In the genomic region with DNA sequence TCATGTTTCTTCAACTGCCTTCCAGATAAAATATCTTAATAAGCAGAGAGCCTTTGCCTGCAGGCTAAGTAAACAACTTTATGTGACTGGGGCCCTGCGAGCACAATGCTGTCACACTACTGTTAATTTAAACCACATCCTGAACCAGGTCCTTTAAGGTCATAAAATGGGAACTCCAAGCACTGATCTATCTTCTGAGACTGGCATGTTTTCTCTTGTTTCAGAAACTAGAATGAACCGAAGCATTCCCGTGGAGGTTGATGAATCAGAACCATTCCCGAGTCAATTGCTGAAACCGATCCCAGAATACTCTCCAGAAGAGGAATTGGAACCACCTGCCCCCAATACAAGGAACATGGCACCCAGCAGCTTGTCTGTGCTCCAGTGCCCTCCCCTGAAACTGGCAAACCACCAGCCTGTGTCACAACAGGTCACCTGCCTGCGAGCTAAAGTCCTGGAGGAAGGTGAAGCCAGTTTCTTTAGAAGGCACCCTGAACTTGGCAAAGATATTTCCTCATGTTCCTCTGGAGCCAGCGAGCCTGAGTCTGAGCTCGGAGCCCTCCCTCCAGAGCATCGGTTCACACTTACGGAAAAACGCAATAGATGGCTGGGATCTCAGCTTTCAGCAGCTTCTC, we compare ENCODE assay signal across 8 mouse cellular contexts. TPM values are rescaled to one million over a fixed set of nuclear protein-coding genes. Genes with fewer than 3 reads are reported as not detected.
A peak's percentile ranks its signal among the peaks of the same experiment; 100 is the strongest.
DNase-seq lines count a peak whose midpoint lies in the region; ATAC-seq and TF ChIP-seq lines count a peak whose summit lies in the region.

No protein-coding gene starts in this region.

- H3K27me3 ChIP-seq in thymus, adult 2 months (ENCODE audit: control insufficient read depth, insufficient read depth, low read length): no peaks in the 10 kb centered on the region
- H3K27me3 ChIP-seq in embryonic facial prominence, embryonic 12.5 days: no peaks in the 10 kb centered on the region
- H3K27me3 ChIP-seq in splenic B cell, adult 2 months (ENCODE audit: control insufficient read depth, insufficient read depth, low read length, poor library complexity, severe bottlenecking): no peaks in the 10 kb centered on the region

- H3K9ac ChIP-seq in embryonic facial prominence, embryonic 12.5 days: no peak overlapping the region

- H3K4me1 ChIP-seq in thymus, adult 2 months (replicated peaks; ENCODE audit: control insufficient read depth, insufficient read depth, low read length): peaks cover 17% of the 10 kb centered on the region
- peaks cover 45% of the 10 kb centered on the region for H3K4me1 ChIP-seq in embryonic facial prominence, embryonic 12.5 days

- ATAC-seq in embryonic facial prominence, embryonic 12.5 days (ENCODE audit: insufficient number of reproducible peaks, insufficient read depth, low FRiP score, low TSS enrichment): no peak
- no peak for ATAC-seq in frontal cortex, adult (ENCODE audit: low TSS enrichment)

- no peak overlapping the region for H3K27ac ChIP-seq in thymus, adult 2 months (ENCODE audit: control insufficient read depth, insufficient read depth, low read length)
- peak overlapping the region; percentile 70 for H3K27ac ChIP-seq in embryonic facial prominence, embryonic 12.5 days

- peaks cover 8% of the 10 kb centered on the region for H3K36me3 ChIP-seq in thymus, adult 2 months (ENCODE audit: control insufficient read depth, insufficient read depth, low read length)
- peaks cover 10% of the 10 kb centered on the region; the same call in 1 of the 2 replicates for H3K36me3 ChIP-seq in embryonic facial prominence, embryonic 12.5 days
- peaks cover 12% of the 10 kb centered on the region for H3K36me3 ChIP-seq in splenic B cell, adult 2 months (ENCODE audit: control insufficient read depth, insufficient read depth, low read length, poor library complexity, severe bottlenecking)

- peak; percentile 14 for DNase-seq in thymus, adult 2 months
- no peak for DNase-seq in thymus, postnatal 36 days
- peak; percentile 74 for DNase-seq in kidney, postnatal 10 days
- peak; percentile 13 for DNase-seq in splenic B cell, adult 2 months (ENCODE audit: low read depth, low spot score)
- no peak for DNase-seq in right cerebral cortex, postnatal 36 days (ENCODE audit: low spot score in 2 of 2)
- DNase-seq in heart, postnatal 4 days: no peak

- no peak for TF ChIP-seq POLR2A in thymus, adult 2 months (IDR thresholded peaks at IDR 0.05; ENCODE audit: control insufficient read depth, extremely low read depth, insufficient read depth, low read length, poor library complexity)

- H3K9me3 ChIP-seq in embryonic facial prominence, embryonic 12.5 days: no peaks in the 10 kb centered on the region

- no peak overlapping the region; the same call in 1 of the 2 replicates for H3K4me2 ChIP-seq in embryonic facial prominence, embryonic 12.5 days (replicated peaks)

- H3K4me3 ChIP-seq in thymus, adult 2 months (ENCODE audit: control insufficient read depth, insufficient read depth, low read length): no peak overlapping the region
- H3K4me3 ChIP-seq in embryonic facial prominence, embryonic 12.5 days: no peak overlapping the region

- 51% methylated on average over 11 of the region's 11 CpGs for WGBS in thymus, adult 2 months
- WGBS in embryonic facial prominence, embryonic 12.5 days: 50% methylated on average over 11 of the region's 11 CpGs

- no peak for TF ChIP-seq CTCF in thymus, adult 2 months (IDR thresholded peaks at IDR 0.05; ENCODE audit: borderline replicate concordance, control insufficient read depth, extremely low read depth, insufficient read depth, low read length, poor library complexity)

RNA-seq across cellular contexts. Expression of a gene that starts 13.0 kb away (rescaled TPM):
- polyA plus RNA-seq in thymus, adult 2 months (2012; rRNA removed): 20.4 and 21.3 TPM in 2 replicates
- polyA plus RNA-seq in embryonic facial prominence, embryonic 12.5 days (2016; fragmentation: Nextera tagmentation; extraction: Ambion mirVana): 11.4 and 12.4 TPM in 2 replicates
- 1 to 10 TPM; 7.1 to 7.3 TPM for total RNA-seq in heart, postnatal 4 days (2021)

Comparison
In these comparisons a context has a peak if more than half of its experiments do, and no peak if none do; other contexts are left out.
1. DNase-seq: peak in thymus, adult 2 months (single experiment), kidney, postnatal 10 days (single experiment) and splenic B cell, adult 2 months (single experiment); none in thymus, postnatal 36 days (0 of 2), right cerebral cortex, postnatal 36 days (0 of 2) and heart, postnatal 4 days (single experiment).